Mouse (Mus musculus) liver, embryonic 14.5 days (tissue): ENCODE measurements around the gene Prkn.

Experiments used
- CTCF ChIP-seq: IDR thresholded peaks from 2 replicates; pipeline ENCODE4 v1.5.1; 2016; ENCODE audit warnings: antibody characterized with exemption, low read depth, control low read depth
- EP300 ChIP-seq: IDR thresholded peaks from 2 replicates; pipeline ENCODE4 v1.6.1; 2016; ENCODE audit warnings: antibody characterized with exemption, low read depth

- no peak for TF ChIP-seq EP300
- no peak for TF ChIP-seq CTCF
Observed at GRCm38 (mm10) chr17:11644873-11645464, 804.8 kb downstream of the Prkn start.
